Mouse (Mus musculus): Measurements from ENCODE around the gene Tnfrsf1b. TPM values are rescaled to one million over a fixed set of nuclear protein-coding genes. Genes with fewer than 3 reads are reported as not detected.

The Tnfrsf1b gene
- polyA plus RNA-seq, 1 experiment from 2014 or later: 4.4 TPM

GRCm38 (mm10) chr4:145264761-145265160, 18.1 kb upstream of the Tnfrsf1b start:
- WGBS: 42% methylated on average over 2 of the region's 2 CpGs
- H3K9me3 ChIP-seq (ENCODE audit: control insufficient read depth, low read length): no peaks in the 10 kb centered on the region
- H3K27me3 ChIP-seq (ENCODE audit: control insufficient read depth, insufficient read depth, low read length): no peaks in the 10 kb centered on the region
- no peaks in the 10 kb centered on the region for H3K36me3 ChIP-seq (replicated peaks; ENCODE audit: control insufficient read depth, insufficient read depth)
- no peak overlapping the region for H3K4me3 ChIP-seq (replicated peaks; ENCODE audit: low read length)
- no peak overlapping the region for H3K9ac ChIP-seq
- H3K27ac ChIP-seq: no peak overlapping the region
- DNase-seq (ENCODE audit: low spot score) (no peak), ATAC-seq (ENCODE audit: low FRiP score) (no peak)
- no peak overlapping the region for H3K4me2 ChIP-seq (replicated peaks)
- H3K4me1 ChIP-seq (replicated peaks; ENCODE audit: control insufficient read depth, insufficient read depth, low read length): no peaks in the 10 kb centered on the region

GRCm38 (mm10) chr4:145263583-145263982, 16.9 kb upstream of the Tnfrsf1b start:
- no peaks in the 10 kb centered on the region for H3K9me3 ChIP-seq (ENCODE audit: control insufficient read depth, low read length)
- 96% methylated on average over 1 of the region's 1 CpGs for WGBS
- no peak for ATAC-seq (ENCODE audit: low FRiP score)

GRCm38 (mm10) chr4:145260802-145261201, 14.1 kb upstream of the Tnfrsf1b start:
- Histone ChIP-seq H3K9me3 (ENCODE audit: control insufficient read depth, low read length) (no peaks in the 10 kb centered on the region), H3K36me3 (replicated peaks; ENCODE audit: control insufficient read depth, insufficient read depth) (no peaks in the 10 kb centered on the region), H3K27ac (no peak overlapping the region), H3K9ac (no peak overlapping the region), H3K4me3 (replicated peaks; ENCODE audit: low read length) (no peak overlapping the region), H3K4me1 (replicated peaks; ENCODE audit: control insufficient read depth, insufficient read depth, low read length) (no peaks in the 10 kb centered on the region), H3K4me2 (replicated peaks) (no peak overlapping the region), H3K27me3 (ENCODE audit: control insufficient read depth, insufficient read depth, low read length) (no peaks in the 10 kb centered on the region)
- no peak for ATAC-seq (ENCODE audit: low FRiP score)
- no peak for DNase-seq (ENCODE audit: low spot score)
- 80% methylated on average over 5 of the region's 5 CpGs for WGBS

More at GRCm38 (mm10) chr4:145263583-145263982, 16.9 kb upstream of the Tnfrsf1b start:
- no peaks in the 10 kb centered on the region for H3K4me1 ChIP-seq (replicated peaks; ENCODE audit: control insufficient read depth, insufficient read depth, low read length)
- H3K4me2 ChIP-seq (replicated peaks): no peak overlapping the region
- no peak for DNase-seq (ENCODE audit: low spot score)
- no peaks in the 10 kb centered on the region for H3K36me3 ChIP-seq (replicated peaks; ENCODE audit: control insufficient read depth, insufficient read depth)
- H3K27me3 ChIP-seq (ENCODE audit: control insufficient read depth, insufficient read depth, low read length): no peaks in the 10 kb centered on the region
- no peak overlapping the region for H3K4me3 ChIP-seq (replicated peaks; ENCODE audit: low read length)
- H3K9ac ChIP-seq: no peak overlapping the region
- H3K27ac ChIP-seq: no peak overlapping the region

GRCm38 (mm10) chr4:145257751-145258434, 11.2 kb upstream of the Tnfrsf1b start:
- Histone ChIP-seq H3K4me1 (replicated peaks; ENCODE audit: control insufficient read depth, insufficient read depth, low read length) (no peaks in the 10 kb centered on the region), H3K9me3 (ENCODE audit: control insufficient read depth, low read length) (no peaks in the 10 kb centered on the region), H3K27ac (no peak overlapping the region), H3K4me2 (replicated peaks) (no peak overlapping the region), H3K36me3 (replicated peaks; ENCODE audit: control insufficient read depth, insufficient read depth) (no peaks in the 10 kb centered on the region), H3K27me3 (ENCODE audit: control insufficient read depth, insufficient read depth, low read length) (no peaks in the 10 kb centered on the region), H3K4me3 (replicated peaks; ENCODE audit: low read length) (no peak overlapping the region), H3K9ac (no peak overlapping the region)
- 69% methylated on average over 5 of the region's 5 CpGs for WGBS
- ATAC-seq (ENCODE audit: low FRiP score) (no peak), DNase-seq (ENCODE audit: low spot score) (no peak)

GRCm38 (mm10) chr4:145256144-145256543, 9.5 kb upstream of the Tnfrsf1b start:
- Histone ChIP-seq H3K4me3 (replicated peaks; ENCODE audit: low read length) (no peak overlapping the region), H3K27ac (no peak overlapping the region), H3K9me3 (ENCODE audit: control insufficient read depth, low read length) (no peaks in the 10 kb centered on the region), H3K9ac (no peak overlapping the region), H3K36me3 (replicated peaks; ENCODE audit: control insufficient read depth, insufficient read depth) (no peaks in the 10 kb centered on the region), H3K4me2 (replicated peaks) (no peak overlapping the region), H3K4me1 (replicated peaks; ENCODE audit: control insufficient read depth, insufficient read depth, low read length) (no peaks in the 10 kb centered on the region), H3K27me3 (ENCODE audit: control insufficient read depth, insufficient read depth, low read length) (no peaks in the 10 kb centered on the region)
- ATAC-seq (ENCODE audit: low FRiP score) (no peak), DNase-seq (ENCODE audit: low spot score) (no peak)
- 93% methylated on average over 5 of the region's 5 CpGs for WGBS

GRCm38 (mm10) chr4:145254418-145254817, 7.7 kb upstream of the Tnfrsf1b start:
- no peak for ATAC-seq (ENCODE audit: low FRiP score)
- WGBS: 72% methylated on average over 13 of the region's 13 CpGs
- no peak overlapping the region for H3K27ac ChIP-seq

GRCm38 (mm10) chr4:145252611-145253010, 5.9 kb upstream of the Tnfrsf1b start:
- H3K4me2 ChIP-seq (replicated peaks): no peak overlapping the region
- no peak overlapping the region for H3K4me3 ChIP-seq (replicated peaks; ENCODE audit: low read length)
- no peak for ATAC-seq (ENCODE audit: low FRiP score)
- no peaks in the 10 kb centered on the region for H3K9me3 ChIP-seq (ENCODE audit: control insufficient read depth, low read length)
- H3K27ac ChIP-seq: no peak overlapping the region
- no peak overlapping the region for H3K9ac ChIP-seq
- H3K36me3 ChIP-seq (replicated peaks; ENCODE audit: control insufficient read depth, insufficient read depth): no peaks in the 10 kb centered on the region
- no peaks in the 10 kb centered on the region for H3K4me1 ChIP-seq (replicated peaks; ENCODE audit: control insufficient read depth, insufficient read depth, low read length)
- no peak for DNase-seq (ENCODE audit: low spot score)
- WGBS: 91% methylated on average over 8 of the region's 8 CpGs
- H3K27me3 ChIP-seq (ENCODE audit: control insufficient read depth, insufficient read depth, low read length): 0 out of 2 replicates have a peak, but pooled peaks cover 4% of the 10 kb centered on the region

More at GRCm38 (mm10) chr4:145254418-145254817, 7.7 kb upstream of the Tnfrsf1b start:
- Histone ChIP-seq H3K9me3 (ENCODE audit: control insufficient read depth, low read length) (no peaks in the 10 kb centered on the region), H3K36me3 (replicated peaks; ENCODE audit: control insufficient read depth, insufficient read depth) (no peaks in the 10 kb centered on the region), H3K4me3 (replicated peaks; ENCODE audit: low read length) (no peak overlapping the region), H3K9ac (no peak overlapping the region), H3K4me2 (replicated peaks) (no peak overlapping the region), H3K27me3 (ENCODE audit: control insufficient read depth, insufficient read depth, low read length) (no peaks in the 10 kb centered on the region), H3K4me1 (replicated peaks; ENCODE audit: control insufficient read depth, insufficient read depth, low read length) (no peaks in the 10 kb centered on the region)
- no peak for DNase-seq (ENCODE audit: low spot score)

- Histone ChIP-seq H3K4me2 (replicated peaks) (no peak overlapping the region), H3K27ac (no peak overlapping the region), H3K27me3 (ENCODE audit: control insufficient read depth, insufficient read depth, low read length) (peaks cover 14% of the 10 kb centered on the region), H3K4me1 (replicated peaks; ENCODE audit: control insufficient read depth, insufficient read depth, low read length) (peaks cover 3% of the 10 kb centered on the region; the same call in 1 of the 2 replicates), H3K9me3 (ENCODE audit: control insufficient read depth, low read length) (no peaks in the 10 kb centered on the region), H3K36me3 (replicated peaks; ENCODE audit: control insufficient read depth, insufficient read depth) (no peaks in the 10 kb centered on the region), H3K9ac (no peak overlapping the region), H3K4me3 (replicated peaks; ENCODE audit: low read length) (no peak overlapping the region)
- DNase-seq (ENCODE audit: low spot score) (no peak), ATAC-seq (ENCODE audit: low FRiP score) (no peak)
- WGBS: 97% methylated on average over 4 of the region's 4 CpGs
Measured at GRCm38 (mm10) chr4:145251546-145251945, 4.9 kb upstream of the Tnfrsf1b start.

GRCm38 (mm10) chr4:145250002-145250401, 3.3 kb upstream of the Tnfrsf1b start:
- Histone ChIP-seq H3K27ac (no peak overlapping the region), H3K9ac (no peak overlapping the region), H3K4me1 (replicated peaks; ENCODE audit: control insufficient read depth, insufficient read depth, low read length) (peaks cover 11% of the 10 kb centered on the region; the same call in 1 of the 2 replicates), H3K36me3 (replicated peaks; ENCODE audit: control insufficient read depth, insufficient read depth) (no peaks in the 10 kb centered on the region), H3K4me2 (replicated peaks) (no peak overlapping the region), H3K27me3 (ENCODE audit: control insufficient read depth, insufficient read depth, low read length) (peaks cover 30% of the 10 kb centered on the region), H3K4me3 (replicated peaks; ENCODE audit: low read length) (no peak overlapping the region), H3K9me3 (ENCODE audit: control insufficient read depth, low read length) (no peaks in the 10 kb centered on the region)
- DNase-seq (ENCODE audit: low spot score) (no peak), ATAC-seq (ENCODE audit: low FRiP score) (no peak)
- WGBS: 85% methylated on average over 4 of the region's 4 CpGs

Measured in hindbrain, embryonic 14.5 days (tissue).